Mouse (Mus musculus) left cerebral cortex, postnatal 4 days (tissue): Measurements from ENCODE around the gene Slc35d2. TPM values are rescaled to one million over a fixed set of nuclear protein-coding genes. Genes with fewer than 3 reads are reported as not detected.

ENCODE experiments used
- DNase-seq: peaks from one replicate; pipeline ENCODE4 v3.0.0-alpha.2; 2022
- intact Hi-C: fragments of 180-260 bp; cut with DNase I; formaldehyde crosslinking; loops from one replicate; pipeline ENCODE4 v1.15.1; 2025
- total RNA-seq, 2 experiments: library from RNA; stranded (reverse); gene quantifications; 2 replicates each; pipeline ENCODE4 v1.2.3; 2021

Slc35d2 gene
- total RNA-seq, 2 experiments from 2014 or later = 0.96 to 1.2 TPM

DNA sequence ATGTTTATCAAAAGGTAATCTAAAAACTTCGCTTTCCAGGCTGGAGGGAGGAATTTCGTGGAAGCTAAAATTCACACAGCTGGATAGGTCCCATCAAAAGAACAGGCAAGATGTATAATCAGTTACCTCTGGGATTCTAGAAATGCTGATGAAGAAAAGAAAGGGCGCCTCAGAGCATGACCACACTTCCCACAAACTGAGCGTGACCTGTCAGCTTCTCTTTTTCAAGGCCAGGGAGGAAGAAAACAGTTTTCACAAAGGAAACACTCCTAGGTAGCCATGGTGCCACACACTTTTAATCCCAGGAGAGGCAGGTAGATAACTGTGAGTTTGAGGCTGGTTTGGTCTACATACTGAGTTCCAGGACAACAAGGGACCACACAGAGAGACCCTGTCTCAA is 8.4 kb downstream of the Slc35d2 start:
- DNase-seq = no peak
- intact Hi-C loops = no loop called here

DNA sequence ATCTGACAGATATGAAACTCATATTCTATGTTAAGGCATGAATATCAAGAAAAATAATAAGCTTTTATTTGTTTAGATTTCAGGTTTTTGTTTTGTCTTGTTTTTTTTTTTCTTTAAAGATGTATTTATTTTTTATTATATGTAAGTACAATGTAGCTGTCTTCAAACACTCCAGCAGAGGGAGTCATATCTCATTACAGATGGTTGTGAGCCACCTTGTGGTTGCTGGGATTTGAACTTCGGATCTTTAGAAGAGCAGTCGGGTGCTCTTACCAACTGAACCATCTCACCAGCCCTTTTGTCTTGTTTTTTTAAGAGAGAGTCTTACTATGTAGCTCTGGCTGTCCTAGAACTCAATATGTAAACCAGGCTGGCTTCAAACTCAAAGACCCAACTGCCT is 11.7 kb downstream of the Slc35d2 start:
- intact Hi-C loops = no loop called here
- DNase-seq = no peak

DNA sequence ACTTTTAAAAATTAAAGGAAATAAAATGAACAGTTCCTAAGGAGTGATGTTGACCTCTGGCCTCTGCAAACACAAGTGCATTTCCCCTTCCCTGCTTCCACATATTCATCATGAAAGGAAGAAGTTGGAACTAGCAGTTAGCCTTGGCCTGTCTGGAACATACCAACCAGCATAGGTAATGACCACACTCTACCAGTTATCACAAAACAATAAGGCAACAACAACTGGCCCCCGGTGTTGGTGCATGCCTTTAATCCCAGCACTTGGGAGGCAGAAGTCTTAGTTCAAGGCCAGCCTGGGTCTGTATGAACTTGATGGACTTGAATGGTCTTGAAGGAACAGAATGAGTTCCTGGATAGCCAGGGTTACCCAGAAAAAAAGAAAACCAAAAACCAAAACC is 18.7 kb downstream of the Slc35d2 start:
- DNase-seq = no peak
- intact Hi-C loops = no loop called here

DNA sequence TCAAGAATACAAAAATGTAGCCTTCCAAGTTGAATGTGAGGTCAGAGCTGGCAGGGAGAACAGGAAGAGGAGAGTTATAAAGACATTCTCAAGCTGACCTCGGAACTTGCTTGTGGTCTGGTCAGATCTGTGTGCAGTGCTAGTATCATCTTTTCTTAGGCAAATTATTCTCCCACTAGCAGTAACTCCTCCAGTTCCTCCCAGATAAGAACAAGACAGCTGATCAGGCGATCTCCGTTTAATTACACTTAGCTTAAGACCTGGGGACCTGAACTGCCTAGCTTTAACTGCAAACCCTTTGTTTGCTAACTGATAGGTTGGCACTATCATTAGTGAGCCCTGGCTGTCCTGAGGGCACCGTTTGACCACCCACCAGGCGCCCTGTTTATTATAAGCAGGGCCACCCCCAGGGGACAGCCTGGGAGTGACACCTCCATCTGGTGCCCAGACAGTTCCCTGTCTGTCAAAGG is 20.8 kb downstream of the Slc35d2 start:
- peak; percentile 65 for DNase-seq
- intact Hi-C loops = no loop called here

DNA sequence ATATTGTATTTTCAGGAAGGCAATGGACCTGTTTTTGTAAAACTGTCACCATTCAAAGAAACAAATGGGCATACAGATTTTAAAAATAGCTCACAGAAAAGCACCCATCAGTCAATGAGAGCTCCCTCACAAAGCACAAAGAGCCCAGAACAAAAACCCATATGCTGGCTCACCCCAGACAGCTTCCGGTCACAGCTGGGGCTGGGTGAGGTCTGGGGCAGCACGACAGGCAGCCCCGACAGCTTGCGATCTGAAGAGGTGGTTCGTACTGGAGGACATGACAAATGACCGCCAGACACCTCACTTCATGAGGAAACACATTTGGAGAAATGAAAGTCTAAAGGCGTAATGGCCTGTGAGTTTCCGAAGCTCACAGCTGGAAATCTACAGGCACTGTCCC is 21.6 kb downstream of the Slc35d2 start:
- intact Hi-C loops = no loop called here
- DNase-seq = peak; percentile 30

DNA sequence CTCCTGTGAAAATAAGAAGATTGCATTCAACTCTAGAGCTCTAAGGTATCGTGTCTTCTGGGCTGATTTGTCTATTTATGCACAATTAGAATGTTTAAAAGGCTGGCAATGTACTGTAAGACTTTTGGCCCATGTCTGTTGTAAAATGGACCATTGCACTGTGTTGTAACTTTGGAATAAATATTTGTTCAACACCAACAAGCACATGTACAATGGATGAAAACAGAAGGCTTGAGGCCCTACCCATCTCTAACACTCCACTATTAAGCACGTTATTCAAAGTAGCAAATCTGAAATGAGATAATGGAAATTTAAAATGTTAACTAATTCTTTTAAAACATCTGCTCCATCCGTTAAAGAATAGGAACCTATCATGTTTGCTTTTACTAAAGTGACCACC is 22.1 kb downstream of the Slc35d2 start:
- intact Hi-C loops = no loop called here
- DNase-seq = no peak

DNA sequence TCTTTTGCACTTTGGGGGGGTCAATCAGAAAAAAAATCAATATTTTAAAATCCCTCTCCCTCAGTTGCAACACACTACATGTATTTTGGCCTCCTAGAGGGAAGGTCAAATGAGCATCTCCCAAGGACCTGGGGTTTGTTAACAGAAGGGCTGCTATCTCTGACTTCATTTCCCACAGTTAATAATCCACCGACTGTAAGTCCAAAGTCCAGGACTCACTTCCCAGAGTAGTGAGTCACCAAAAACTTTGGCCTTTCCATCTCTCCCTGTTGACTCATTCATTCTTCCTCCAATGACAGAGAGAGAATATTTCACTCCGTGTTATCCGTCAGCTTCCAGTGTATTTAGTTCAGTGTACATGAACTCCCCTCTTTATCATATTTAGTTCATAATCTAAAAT is 23.5 kb downstream of the Slc35d2 start:
- intact Hi-C loops = no loop called here
- DNase-seq = no peak

DNA sequence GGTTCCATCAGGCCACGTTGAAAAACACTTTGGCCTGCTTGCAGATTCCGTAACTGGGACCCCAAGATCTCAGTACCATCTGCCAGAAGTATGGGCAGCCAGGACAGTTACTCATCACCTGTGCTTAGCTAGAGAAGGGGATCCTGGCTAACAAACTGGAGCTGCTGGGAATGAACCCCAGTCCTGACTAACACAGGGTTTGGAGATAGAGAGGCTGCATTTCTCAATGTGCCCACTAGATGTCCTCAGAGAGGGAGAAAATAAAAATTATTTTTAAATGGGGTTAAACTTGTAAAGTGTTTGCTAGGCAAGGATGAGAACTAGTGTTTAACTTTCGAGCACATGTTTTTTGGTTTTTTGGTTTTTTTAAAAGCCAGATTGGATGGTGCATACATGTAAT is 29.0 kb downstream of the Slc35d2 start:
- DNase-seq = peak; percentile 11
- intact Hi-C loops = no loop called here

DNA sequence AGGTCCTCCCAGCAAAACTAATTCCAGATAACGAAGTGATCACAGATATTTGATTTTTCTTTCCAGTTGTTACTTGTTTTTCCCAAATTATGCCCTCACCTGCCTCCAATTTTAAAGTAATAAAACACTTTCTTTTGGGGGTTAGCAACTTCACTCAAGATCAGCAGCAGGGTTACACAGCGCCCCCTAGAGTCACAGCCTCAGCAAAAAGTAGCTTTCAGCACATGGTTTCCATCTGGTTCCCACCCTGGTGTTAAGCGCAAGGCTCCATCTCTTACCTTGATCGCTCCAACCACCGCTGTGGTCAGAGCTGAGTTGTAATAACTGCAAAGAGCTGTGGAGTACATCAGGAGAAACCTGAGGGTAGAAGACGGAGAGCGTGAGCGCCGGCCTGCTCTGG is 30.2 kb downstream of the Slc35d2 start:
- intact Hi-C loops = no loop called here
- peak; percentile 42 for DNase-seq

DNA sequence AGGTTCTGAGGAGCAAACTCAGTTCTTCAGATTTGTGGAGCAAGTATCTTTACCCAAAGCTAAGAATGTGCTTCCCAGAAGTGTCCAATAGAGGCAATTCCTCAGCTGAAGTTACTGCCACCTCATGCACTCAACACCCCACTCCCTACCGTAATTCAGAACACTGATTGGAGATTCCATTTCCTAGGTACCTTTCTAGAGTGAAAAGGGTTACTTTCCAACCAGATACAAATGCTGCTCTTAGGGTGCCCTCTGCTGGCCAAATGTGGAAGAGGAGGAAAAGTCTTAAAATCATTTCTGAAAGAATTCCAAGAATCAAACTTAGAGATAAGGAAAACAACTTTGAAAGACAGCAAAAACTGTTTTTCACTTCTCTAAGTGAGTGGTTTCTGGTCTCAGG is 35.8 kb downstream of the Slc35d2 start:
- peak; percentile 76 for DNase-seq
- intact Hi-C loops = no loop called here

DNA sequence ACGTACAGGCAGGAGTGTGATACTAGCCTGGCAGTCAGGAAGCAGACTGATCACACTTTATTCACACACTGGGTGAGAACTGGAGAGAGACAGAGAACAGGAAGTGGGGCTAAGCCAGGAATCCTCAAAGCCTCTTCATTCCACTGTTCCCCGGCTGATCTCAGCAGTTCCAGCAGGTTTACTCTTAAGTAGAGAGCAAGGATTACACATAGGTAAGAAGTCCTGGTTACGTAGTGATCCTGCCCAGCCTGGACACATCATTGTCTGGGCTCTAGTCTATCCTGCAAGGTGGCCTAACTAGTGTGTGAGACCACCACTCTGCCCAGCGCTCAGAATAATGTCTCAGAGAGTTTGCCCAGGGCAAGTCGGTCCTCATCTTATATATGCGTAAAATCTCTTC is 36.4 kb downstream of the Slc35d2 start:
- no peak for DNase-seq

DNA sequence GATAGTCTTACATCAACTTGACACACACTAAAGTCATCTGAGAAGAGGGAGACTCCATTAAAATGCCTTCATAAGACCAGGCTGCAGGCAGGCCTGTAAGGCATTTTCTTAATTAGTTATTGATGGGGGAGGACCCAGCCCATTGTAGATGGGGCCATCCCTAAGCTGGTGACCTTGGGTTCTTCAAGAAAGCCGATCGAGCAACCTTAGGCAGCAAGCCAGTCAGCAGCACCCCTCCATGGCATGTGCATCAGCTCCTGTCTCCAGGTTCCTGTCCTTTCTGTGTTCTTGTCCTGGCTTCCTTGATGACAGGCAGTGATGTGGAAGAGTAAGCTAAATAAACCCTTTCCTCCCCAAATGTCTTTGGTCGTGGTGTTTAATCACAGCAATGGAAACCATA is 37.0 kb downstream of the Slc35d2 start:
- intact Hi-C loops = no loop called here
- no peak for DNase-seq

More for the DNA sequence above, 36.4 kb downstream of the Slc35d2 start:
- intact Hi-C loops = no loop called here

DNA sequence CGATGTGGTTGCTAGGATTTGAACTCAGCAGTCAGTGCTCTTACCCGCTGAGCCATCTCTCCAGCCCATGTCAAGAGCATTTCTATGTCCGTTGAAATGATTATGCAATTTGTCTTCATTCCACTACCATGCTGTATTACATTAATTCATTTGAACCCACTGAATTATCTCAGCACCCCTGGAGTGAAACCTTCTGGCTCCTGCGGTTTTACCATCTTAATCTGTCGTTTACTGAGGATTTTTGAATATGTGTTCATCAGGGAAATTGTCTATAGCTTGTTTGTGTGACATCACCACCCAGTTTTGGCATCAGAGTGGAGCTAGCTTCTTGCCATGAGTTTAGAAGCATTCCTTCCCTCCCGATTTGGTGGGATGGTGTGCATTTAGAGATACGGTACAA is 38.2 kb downstream of the Slc35d2 start:
- intact Hi-C loops = no loop called here
- DNase-seq = peak; percentile 16

DNA sequence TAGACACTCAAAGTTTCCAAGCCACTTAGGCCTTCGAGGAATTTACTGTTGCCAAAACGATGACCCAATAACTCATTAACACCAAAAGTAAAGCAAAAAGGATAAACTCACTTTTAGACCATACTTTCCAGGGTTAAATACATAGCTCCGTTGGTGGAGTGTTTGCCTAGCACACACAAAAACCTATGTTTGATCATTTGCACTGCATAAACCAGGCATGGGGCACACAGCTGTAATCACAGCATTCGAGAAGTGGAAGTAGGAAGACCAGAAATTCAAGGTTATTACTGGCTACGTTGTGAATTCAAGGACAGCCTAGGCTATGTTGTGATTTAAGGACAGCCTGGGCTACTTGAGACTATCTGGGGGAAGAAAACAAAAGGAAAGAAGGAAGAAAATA is 38.9 kb downstream of the Slc35d2 start:
- intact Hi-C loops = no loop called here
- DNase-seq = no peak

DNA sequence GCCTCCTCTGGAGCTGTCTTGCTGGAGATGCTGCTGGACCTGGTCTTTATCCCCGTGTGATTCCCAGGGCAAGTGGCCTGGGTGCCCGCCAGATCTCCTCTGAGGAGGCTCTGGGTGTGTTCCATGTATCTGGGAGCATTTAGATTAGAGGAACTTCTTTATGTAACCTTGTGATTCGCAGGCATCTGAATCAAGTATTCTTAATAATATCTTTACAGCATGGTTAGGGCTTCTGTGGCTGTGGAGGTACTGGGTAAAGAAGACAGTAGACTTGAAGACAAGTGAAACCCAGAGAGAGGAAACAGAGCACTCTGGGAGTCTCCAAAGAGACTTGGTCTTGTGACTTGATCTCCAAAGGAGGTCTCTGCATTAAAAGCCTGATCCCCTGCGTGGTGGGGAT is 40.0 kb downstream of the Slc35d2 start, which contains the start of gene Hsd17b3:
TSS of gene Hsd17b3 (minus strand) at position 101 of the 400 bp plus-strand sequence.
- intact Hi-C loops = no loop called here
- no peak for DNase-seq

DNA sequence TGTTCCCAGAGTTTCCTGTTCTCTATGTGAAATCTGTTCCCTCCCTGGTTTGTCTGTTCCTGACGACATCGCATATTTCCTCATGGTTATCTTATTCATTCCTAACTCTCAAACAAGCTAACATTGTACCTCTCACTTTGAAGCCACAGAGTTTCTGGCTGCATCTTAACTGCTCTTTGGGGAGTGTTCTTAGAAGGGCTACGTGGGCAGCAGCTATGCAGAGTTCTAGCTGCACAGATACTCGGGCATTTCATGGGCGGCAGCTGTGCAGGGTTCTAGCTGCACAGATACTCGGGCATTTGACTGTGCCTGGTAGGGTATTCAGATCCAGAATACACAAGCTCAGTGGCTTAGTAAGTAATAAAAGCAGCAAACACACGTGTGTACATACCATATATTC is 41.1 kb downstream of the Slc35d2 start:
- intact Hi-C loops = no loop called here
- no peak for DNase-seq

DNA sequence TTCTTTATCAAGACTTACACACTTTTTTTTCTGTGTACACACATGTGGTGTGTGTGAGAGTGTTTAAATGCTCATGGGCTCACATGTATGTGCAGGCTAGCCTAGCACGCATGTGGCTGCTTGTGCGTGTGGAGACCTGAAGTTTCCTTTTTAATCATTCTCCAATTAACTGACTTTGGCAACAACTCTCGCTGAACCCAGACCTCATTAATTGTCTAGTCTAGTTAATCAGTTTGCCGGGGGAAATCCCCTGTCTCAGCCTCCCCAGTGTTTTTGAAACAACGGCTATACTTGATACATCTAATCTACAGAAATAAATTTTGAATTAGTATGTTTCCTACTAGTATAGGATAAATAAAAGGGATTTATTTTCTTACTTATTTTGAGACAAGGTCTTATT is 43.1 kb downstream of the Slc35d2 start:
- DNase-seq = no peak
- intact Hi-C loops = no loop called here

DNA sequence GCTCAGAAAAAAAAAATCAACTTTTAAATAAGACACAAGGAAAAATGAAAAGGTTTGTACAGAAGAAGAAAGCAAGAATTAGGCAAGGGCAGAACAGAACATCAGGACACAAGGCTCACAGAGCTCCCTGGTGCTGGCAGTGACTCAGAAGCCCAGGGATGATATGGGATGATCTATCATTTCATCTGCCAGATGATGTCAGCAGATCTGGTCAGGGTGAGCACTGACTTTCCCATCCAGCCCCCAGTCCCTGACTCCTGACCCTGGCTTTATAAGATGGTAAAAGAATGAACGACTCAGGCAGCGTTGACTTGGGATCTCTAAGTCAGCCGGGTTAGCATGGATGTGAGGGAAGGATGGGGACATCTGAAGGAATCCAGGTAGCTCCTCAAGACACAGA is 45.8 kb downstream of the Slc35d2 start:
- intact Hi-C loops = no loop called here
- DNase-seq = no peak

DNA sequence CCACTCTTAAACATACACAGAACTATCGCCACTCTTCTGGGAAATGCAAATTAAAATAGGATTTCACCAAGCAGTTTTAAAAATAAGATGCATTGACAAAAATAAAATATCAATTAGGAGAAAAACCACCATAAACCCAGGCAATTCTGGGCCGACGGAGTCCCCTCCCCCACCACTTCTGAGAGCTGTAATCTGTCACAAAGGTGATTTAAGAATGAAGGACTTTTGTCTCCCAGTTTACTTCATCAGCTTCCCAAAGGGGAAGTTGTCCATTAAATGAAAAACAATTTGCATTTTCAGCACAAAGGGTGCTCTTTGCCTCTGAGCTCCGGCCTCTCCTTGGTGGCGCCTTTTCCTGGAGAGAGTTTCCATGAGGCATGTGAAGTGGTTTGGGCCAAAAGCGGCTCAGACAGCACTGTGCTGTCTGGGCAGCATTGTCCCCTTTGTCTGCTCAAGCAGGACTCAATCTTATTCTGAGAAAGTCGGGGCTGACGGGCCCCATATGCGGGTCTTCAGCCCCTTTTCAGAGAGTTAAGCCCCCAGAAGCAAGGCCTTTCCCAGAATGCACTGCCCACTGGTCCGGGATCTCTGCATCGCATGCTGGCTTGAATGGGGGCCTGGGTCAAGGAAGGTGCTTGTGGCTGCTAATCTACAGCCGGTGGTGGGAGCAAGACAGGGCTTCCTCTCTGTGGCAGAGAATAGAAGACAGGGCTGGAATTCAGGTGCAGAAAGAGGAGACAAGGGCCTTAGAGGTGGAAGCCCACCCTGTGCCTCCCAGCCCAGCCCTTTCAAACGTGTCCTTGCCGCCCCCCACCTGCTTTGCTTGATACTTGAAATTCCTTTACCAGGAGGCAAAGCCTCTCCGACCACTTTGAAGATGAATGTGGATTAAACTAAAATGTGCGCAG is 47.9 kb downstream of the Slc35d2 start:
- DNase-seq = no peak
- intact Hi-C loops = no loop called here

DNA sequence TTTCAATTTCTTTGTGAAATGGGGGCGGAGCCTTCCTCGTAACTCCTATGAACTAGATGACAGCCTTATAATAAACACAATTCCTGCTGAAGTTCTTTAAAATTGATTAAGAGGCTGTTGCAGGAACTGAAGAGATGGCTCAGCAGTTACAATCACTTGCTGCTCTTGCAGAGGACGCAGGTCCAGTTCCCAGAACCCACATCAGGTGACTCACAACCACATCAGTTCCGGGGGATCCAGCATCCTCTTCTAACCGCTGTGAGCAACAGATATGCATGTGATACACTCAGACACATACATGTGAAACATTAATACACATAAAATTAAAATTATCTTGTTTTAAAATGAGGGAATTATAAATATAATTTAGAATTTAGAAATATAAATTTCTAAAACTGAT is 51.6 kb downstream of the Slc35d2 start:
- intact Hi-C loops = no loop called here

DNA sequence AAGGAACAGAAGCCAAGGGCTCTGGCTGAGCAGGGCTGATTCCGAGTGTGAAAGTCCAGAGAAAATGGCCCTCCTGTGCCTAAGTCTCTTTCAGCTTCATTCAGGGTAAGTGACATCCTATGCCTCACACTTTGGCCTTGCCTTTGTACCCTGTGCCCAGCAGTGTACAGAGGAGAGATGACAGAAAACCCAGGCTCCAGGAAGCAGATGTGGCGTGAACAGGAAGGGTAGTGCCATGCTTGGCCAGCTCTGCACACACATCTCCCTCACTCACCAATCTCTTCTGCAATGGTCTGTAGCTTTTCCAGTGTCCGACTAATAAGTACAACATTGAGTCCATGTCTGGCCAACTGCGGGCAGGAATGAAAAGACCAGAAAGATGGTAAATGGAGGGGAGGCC is 53.1 kb downstream of the Slc35d2 start:
- intact Hi-C loops = no loop called here
- DNase-seq = no peak

More for the DNA sequence above, 51.6 kb downstream of the Slc35d2 start:
- no peak for DNase-seq

DNA sequence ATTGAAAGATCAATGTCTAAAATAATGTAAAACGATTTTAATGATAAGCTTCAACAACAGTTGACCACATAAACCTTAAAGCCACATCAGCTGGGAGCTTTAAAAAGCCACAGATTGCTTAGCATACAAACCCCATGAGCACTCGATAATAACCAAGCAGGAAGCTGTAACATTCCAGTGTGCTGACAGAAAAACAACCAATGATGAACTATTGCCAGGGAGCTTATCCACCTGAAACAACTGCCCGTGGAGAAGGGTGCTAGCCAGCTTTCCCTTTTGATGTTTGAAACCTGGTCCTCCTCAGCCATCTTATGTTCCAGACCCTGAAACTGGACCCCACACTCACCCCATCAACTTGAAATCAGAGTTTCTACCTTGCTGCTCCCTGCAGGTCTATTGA is 62.5 kb downstream of the Slc35d2 start:
- intact Hi-C loops = no loop called here
- no peak for DNase-seq

DNA sequence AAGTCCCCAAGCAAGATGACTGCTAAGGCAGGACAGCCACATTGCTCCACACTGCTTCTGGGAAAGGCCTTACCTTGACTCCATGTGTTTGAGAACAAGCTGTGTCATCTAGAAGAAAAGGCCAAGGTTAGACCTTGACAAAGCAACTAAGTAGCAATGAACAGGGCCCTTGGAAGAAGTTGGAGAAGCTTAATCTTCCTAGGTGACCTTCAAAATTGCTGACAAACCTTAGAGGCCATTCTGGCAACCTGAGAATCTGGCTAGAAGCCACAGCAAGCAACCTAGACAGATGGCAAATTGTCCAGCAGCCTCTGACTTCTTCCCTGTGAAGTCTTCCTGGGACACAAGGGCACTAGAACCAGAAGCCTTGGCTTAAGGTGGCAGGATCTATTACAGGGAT is 64.9 kb downstream of the Slc35d2 start:
- intact Hi-C loops = no loop called here
- DNase-seq = no peak
